ENCODE assay signal across 8 mouse cellular contexts in the genomic region with DNA sequence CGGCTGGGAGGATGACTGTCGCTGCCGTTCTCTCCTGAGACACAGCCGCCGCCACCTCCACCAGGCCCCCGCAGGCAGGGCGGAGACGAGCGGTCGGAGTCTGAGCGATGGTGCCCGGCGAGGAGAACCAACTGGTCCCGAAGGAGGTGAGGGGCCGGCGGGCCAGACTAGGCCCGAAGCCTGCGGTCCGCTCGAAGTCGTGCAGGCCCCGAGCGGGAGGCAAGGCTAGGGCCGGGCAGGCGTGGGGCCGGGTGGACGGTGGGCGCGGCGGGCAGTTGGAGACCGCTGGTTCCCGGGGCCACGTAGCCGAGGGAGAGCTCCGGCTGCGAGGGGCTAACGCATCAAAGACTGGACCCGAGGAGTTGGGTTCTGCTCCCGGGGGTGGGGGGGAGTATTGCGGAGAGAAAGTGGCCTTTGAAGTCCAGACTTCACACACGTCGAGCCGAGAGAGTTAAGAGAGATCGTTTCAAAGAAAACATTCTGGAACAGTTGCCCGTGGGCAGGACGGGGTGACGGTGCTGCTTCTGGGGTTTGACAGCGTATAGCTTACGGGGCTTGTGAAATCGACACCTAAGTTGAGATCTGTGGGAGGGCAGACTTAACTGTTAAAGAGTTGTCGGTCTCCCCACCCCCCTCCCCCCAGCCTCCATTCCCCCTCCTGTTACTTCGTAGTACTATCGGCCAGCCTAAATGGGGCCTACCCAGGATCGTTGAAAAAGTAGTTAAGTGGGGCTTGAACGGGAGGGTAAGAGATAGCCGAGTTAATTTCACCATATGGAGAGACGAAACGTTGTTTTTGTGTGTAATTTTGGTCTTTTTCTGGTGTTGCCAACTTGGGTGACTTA. TPM values are rescaled to one million over a fixed set of nuclear protein-coding genes. Genes with fewer than 3 reads are reported as not detected.
A peak's percentile ranks its signal among the peaks of the same experiment; 100 is the strongest.
DNase-seq lines count a peak whose midpoint lies in the region; ATAC-seq and TF ChIP-seq lines count a peak whose summit lies in the region.

No protein-coding gene starts in this region.

- DNase-seq in heart, adult 2 months, result no peak
- no peak for DNase-seq in heart, postnatal 36 days
- DNase-seq in brain, adult 2 months (ENCODE audit: low read depth, low spot score), result peak; percentile 47
- peak; percentile 35 to 55 for DNase-seq in gastrocnemius, adult 8-10 months (ENCODE audit: low spot score in 2 of 2)
- no peak for DNase-seq in layer of hippocampus, postnatal 36 days

- WGBS in heart, adult 2 months, result under 1% methylated on average over 58 of the region's 58 CpGs
- WGBS in limb, embryonic 13.5 days, result under 1% methylated on average over 57 of the region's 58 CpGs

- peak overlapping the region; percentile 100 for H3K9ac ChIP-seq in heart, adult 2 months (ENCODE audit: low read depth, low read length)
- peak overlapping the region; percentile 96 for H3K9ac ChIP-seq in limb, embryonic 13.5 days

- peak; percentile 77 for ATAC-seq in limb, embryonic 13.5 days (ENCODE audit: low FRiP score, low read depth)

- intact Hi-C loops in heart, adult 2 months (cut with DNase I), result loop anchor here (5.0 kb wide), 1 partner anchor 53 kb away; no protein-coding TSS in a partner anchor
- intact Hi-C loops in heart, postnatal 36 days (cut with DNase I), result no loop called here

- H3K4me3 ChIP-seq in heart, adult 2 months, result peak overlapping the region; percentile 86
- H3K4me3 ChIP-seq in C2C12 (ENCODE audit: insufficient read depth, poor library complexity, severe bottlenecking) (peak overlapping the region; percentile 82), myocyte (peak overlapping the region; percentile 90)
- H3K4me3 ChIP-seq in limb, embryonic 13.5 days, result peak overlapping the region; percentile 92

- peaks cover 12% of the 10 kb centered on the region for H3K4me1 ChIP-seq in heart, adult 2 months (ENCODE audit: control insufficient read depth, insufficient read depth, low read length)
- peaks cover 32% of the 10 kb centered on the region for H3K4me1 ChIP-seq in limb, embryonic 13.5 days

- peak overlapping the region; percentile 82 for H3K4me2 ChIP-seq in limb, embryonic 13.5 days (replicated peaks)
- H3K4me2 ChIP-seq in myocyte (ENCODE audit: low read depth), result peak overlapping the region; percentile 84

- no peak for TF ChIP-seq EP300 in heart, adult 2 months (IDR thresholded peaks at IDR 0.05; ENCODE audit: insufficient read depth, low read depth, low read length)

- H3K27me3 ChIP-seq in heart, adult 2 months (ENCODE audit: control insufficient read depth, insufficient read depth, low read length), result no peaks in the 10 kb centered on the region
- H3K27me3 ChIP-seq in C2C12 (ENCODE audit: control insufficient read depth, insufficient read depth, insufficient read length) (no peaks in the 10 kb centered on the region), myocyte (ENCODE audit: control insufficient read depth, insufficient read depth, insufficient read length) (no peaks in the 10 kb centered on the region)
- H3K27me3 ChIP-seq in limb, embryonic 13.5 days, result no peaks in the 10 kb centered on the region

- H3K79me2 ChIP-seq in heart, adult 2 months (replicated peaks; ENCODE audit: control insufficient read depth, insufficient read depth, low read length), result peaks cover 9% of the 10 kb centered on the region
- H3K79me2 ChIP-seq in C2C12 (ENCODE audit: control insufficient read depth, insufficient read depth) (peaks cover 59% of the 10 kb centered on the region), myocyte (ENCODE audit: control insufficient read depth, insufficient read depth) (peaks cover 51% of the 10 kb centered on the region)

- H3K9me3 ChIP-seq in limb, embryonic 13.5 days, result no peaks in the 10 kb centered on the region

- TF ChIP-seq POLR2A in heart, adult 2 months (IDR thresholded peaks at IDR 0.05; ENCODE audit: insufficient read depth, low read depth, low read length), result no peak
- peak; percentile 23 for TF ChIP-seq POLR2A in myocyte (IDR thresholded peaks at IDR 0.05; ENCODE audit: insufficient read length, low read depth)

- H3K27ac ChIP-seq in heart, adult 2 months, result peak overlapping the region; percentile 86
- H3K27ac ChIP-seq in limb, embryonic 13.5 days, result peak overlapping the region; percentile 98

- peaks cover 34% of the 10 kb centered on the region for H3K36me3 ChIP-seq in heart, adult 2 months (ENCODE audit: control insufficient read depth, insufficient read depth, low read length)
- peaks cover 8% of the 10 kb centered on the region for H3K36me3 ChIP-seq in C2C12 (ENCODE audit: control insufficient read depth, insufficient read depth)
- H3K36me3 ChIP-seq in limb, embryonic 13.5 days, result peaks cover 10% of the 10 kb centered on the region
- H3K36me3 ChIP-seq in myocyte (ENCODE audit: control insufficient read depth, insufficient read depth), result no peaks in the 10 kb centered on the region

- peak overlapping the region; percentile 69 for H3ac ChIP-seq in C2C12 (ENCODE audit: control insufficient read depth, insufficient read length, low read depth)
- peak overlapping the region; percentile 86 for H3ac ChIP-seq in myocyte (ENCODE audit: control insufficient read depth, insufficient read length)

- H3K79me3 ChIP-seq in C2C12 (ENCODE audit: low read depth), result peaks cover 50% of the 10 kb centered on the region

- no peak for TF ChIP-seq CTCF in heart, adult 2 months (IDR thresholded peaks at IDR 0.05)
- no peak for TF ChIP-seq CTCF in C2C12 (IDR thresholded peaks at IDR 0.05; ENCODE audit: control insufficient read depth, insufficient read depth, insufficient read length)

TF ChIP-seq in C2C12, 6 proteins besides CTCF, POLR2A, EP300 and RAD21:
- TF ChIP-seq MAX (IDR thresholded peaks at IDR 0.05), result no peak
- no peak for TF ChIP-seq MYOD1 (IDR thresholded peaks at IDR 0.05; ENCODE audit: control insufficient read depth, insufficient read length, low read depth)
- no peak for TF ChIP-seq USF1 (IDR thresholded peaks at IDR 0.05; ENCODE audit: low read depth)
- no peak for TF ChIP-seq CEBPB (IDR thresholded peaks at IDR 0.05; ENCODE audit: low read depth)
- TF ChIP-seq MYOG (IDR thresholded peaks at IDR 0.05; ENCODE audit: control insufficient read depth, extremely low read depth, insufficient read length), result no peak
- no peak for TF ChIP-seq FOSL1 (IDR thresholded peaks at IDR 0.05; ENCODE audit: insufficient read depth, low read length, poor library complexity, severe bottlenecking)

TF ChIP-seq in myocyte, 11 proteins besides CTCF, POLR2A, EP300 and RAD21:
- TF ChIP-seq E2F4 (IDR thresholded peaks at IDR 0.05; ENCODE audit: insufficient read depth), result no peak
- TF ChIP-seq MYOD1 (IDR thresholded peaks at IDR 0.05; ENCODE audit: control insufficient read depth in 1 of 3, insufficient read length in 2 of 3, low read depth in 2 of 3), result peak in 1 of 3 experiments; percentile 6
- TF ChIP-seq SRF (IDR thresholded peaks at IDR 0.05; ENCODE audit: control insufficient read depth, insufficient read length, low read depth), result no peak
- no peak for TF ChIP-seq USF1 (IDR thresholded peaks at IDR 0.05; ENCODE audit: low read depth)
- peak in 1 of 3 experiments; percentile 31 for TF ChIP-seq MYOG (IDR thresholded peaks at IDR 0.05; ENCODE audit: control insufficient read depth in 1 of 3, insufficient read depth in 1 of 3, insufficient read length in 2 of 3, low read depth in 2 of 3)

RNA-seq across cellular contexts. Expression of a gene that starts 0.5 kb away (rescaled TPM):
- 10 to 100 TPM; 78.0 to 90.2 TPM for total RNA-seq in heart, adult 2 months (2021)
- 15.7 and 33.8 TPM in 2 replicates for polyA plus RNA-seq in heart, adult 2 months (2012; rRNA removed)
- total RNA-seq in heart, postnatal 36 days (2021), result 10 to 100 TPM; 80.2 to 81.2 TPM
- polyA plus RNA-seq in C2C12 (2012; fragmentation: generic; extraction: Trizol), result 24.7 TPM
- total RNA-seq in gastrocnemius, adult 8-10 months (2022), result 100 to 1,000 TPM; 231 to 268 (median 245) TPM
- 76.8 and 80.1 TPM in 2 replicates for polyA plus RNA-seq in limb, embryonic 13.5 days (2015; fragmentation: Nextera tagmentation; extraction: Ambion mirVana)
- 28.7 TPM for polyA plus RNA-seq in myocyte (2012; fragmentation: generic; extraction: Trizol)
- 10 to 100 TPM; 65.5 to 65.9 TPM for total RNA-seq in layer of hippocampus, postnatal 36 days (2021)

Comparison
In these comparisons a context has a peak if more than half of its experiments do, and no peak if none do; other contexts are left out.
1. DNase-seq: peak in brain, adult 2 months (single experiment) and gastrocnemius, adult 8-10 months (2 of 2); none in heart, adult 2 months (0 of 2), heart, postnatal 36 days (0 of 2) and layer of hippocampus, postnatal 36 days (0 of 2).
2. Peak in every context shown above with its lines, with median percentiles within 50 percentile points of each other: H3K4me3 ChIP-seq.